ENCODE assay signal across 14 mouse cellular contexts in genomic region chrX:17521221-17521716, GRCm38 (mm10). TPM values are rescaled to one million over a fixed set of nuclear protein-coding genes. Genes with fewer than 3 reads are reported as not detected.
A peak's percentile ranks its signal among the peaks of the same experiment; 100 is the strongest.
DNase-seq lines count a peak whose midpoint lies in the region; ATAC-seq and TF ChIP-seq lines count a peak whose summit lies in the region.
"Had no signal": no experiment of that assay in that cellular context is flagged by ENCODE, and none has a peak within 500 bp of the region (broad histone marks: within the 10 kb centered on the region; RNA-seq: fewer than 3 reads in every experiment).

No protein-coding gene starts in this region.

- H3K27me3 ChIP-seq in hindbrain, embryonic 11.5 days (ENCODE audit: control insufficient read depth, insufficient read depth, low read length): no peaks in the 10 kb centered on the region
- no peaks in the 10 kb centered on the region for H3K27me3 ChIP-seq in hindbrain, postnatal 0 days (ENCODE audit: insufficient read depth, low read length)
- no peaks in the 10 kb centered on the region for H3K27me3 ChIP-seq in forebrain, embryonic 14.5 days (replicated peaks; ENCODE audit: control insufficient read depth, insufficient read depth, low read length)
- no peaks in the 10 kb centered on the region for H3K27me3 ChIP-seq in neural tube, embryonic 13.5 days
- H3K27me3 ChIP-seq: embryonic facial prominence, embryonic 12.5 days; hindbrain, embryonic 15.5 days; liver, embryonic 12.5 days had no signal

- no peak overlapping the region for H3K27ac ChIP-seq in hindbrain, embryonic 11.5 days (ENCODE audit: low read depth, low read length)
- H3K27ac ChIP-seq in hindbrain, postnatal 0 days: no peak overlapping the region
- H3K27ac ChIP-seq in forebrain, embryonic 14.5 days (ENCODE audit: low read depth, low read length): no peak overlapping the region
- no peak overlapping the region for H3K27ac ChIP-seq in neural tube, embryonic 13.5 days (replicated peaks)
- H3K27ac ChIP-seq: embryonic facial prominence, embryonic 12.5 days; hindbrain, embryonic 15.5 days; liver, embryonic 12.5 days had no signal

- no peak overlapping the region for H3K4me3 ChIP-seq in hindbrain, embryonic 11.5 days (ENCODE audit: low read depth, low read length)
- no peak overlapping the region for H3K4me3 ChIP-seq in hindbrain, postnatal 0 days (ENCODE audit: low read length)
- H3K4me3 ChIP-seq in forebrain, embryonic 14.5 days (ENCODE audit: low read depth, low read length): no peak overlapping the region
- H3K4me3 ChIP-seq in neural tube, embryonic 13.5 days: no peak overlapping the region
- H3K4me3 ChIP-seq: embryonic facial prominence, embryonic 12.5 days; hindbrain, embryonic 15.5 days; liver, embryonic 12.5 days had no signal

- H3K4me1 ChIP-seq in hindbrain, embryonic 11.5 days (replicated peaks; ENCODE audit: control insufficient read depth, insufficient read depth, low read length): no peaks in the 10 kb centered on the region
- H3K4me1 ChIP-seq in hindbrain, postnatal 0 days (ENCODE audit: insufficient read depth, low read length): no peaks in the 10 kb centered on the region
- no peaks in the 10 kb centered on the region; the same call in 1 of the 2 replicates for H3K4me1 ChIP-seq in forebrain, embryonic 14.5 days (ENCODE audit: control insufficient read depth, insufficient read depth, low read length)
- H3K4me1 ChIP-seq in neural tube, embryonic 13.5 days (replicated peaks): no peaks in the 10 kb centered on the region
- H3K4me1 ChIP-seq: embryonic facial prominence, embryonic 12.5 days; hindbrain, embryonic 15.5 days; liver, embryonic 12.5 days had no signal

- no peak overlapping the region for H3K9ac ChIP-seq in hindbrain, embryonic 11.5 days (ENCODE audit: low read depth, low read length)
- H3K9ac ChIP-seq in hindbrain, postnatal 0 days (replicated peaks; ENCODE audit: low read length): no peak overlapping the region
- H3K9ac ChIP-seq in forebrain, embryonic 14.5 days (ENCODE audit: low read length): no peak overlapping the region
- no peak overlapping the region for H3K9ac ChIP-seq in neural tube, embryonic 13.5 days
- H3K9ac ChIP-seq: embryonic facial prominence, embryonic 12.5 days; hindbrain, embryonic 15.5 days; liver, embryonic 12.5 days had no signal

- TF ChIP-seq CTCF in hindbrain, postnatal 0 days (IDR thresholded peaks at IDR 0.05; ENCODE audit: low read depth): no peak

- 24% methylated on average over 3 of the region's 3 CpGs for WGBS in hindbrain, embryonic 11.5 days
- WGBS in hindbrain, postnatal 0 days: 15% methylated on average over 3 of the region's 3 CpGs
- 8% methylated on average over 3 of the region's 3 CpGs for WGBS in forebrain, embryonic 14.5 days
- 11% methylated on average over 3 of the region's 3 CpGs for WGBS in neural tube, embryonic 13.5 days

- peak; percentile 87 for ATAC-seq in hindbrain, embryonic 11.5 days (ENCODE audit: low FRiP score)
- ATAC-seq in hindbrain, postnatal 0 days: no peak
- peak; percentile 60 for ATAC-seq in forebrain, embryonic 14.5 days
- ATAC-seq in neural tube, embryonic 13.5 days (ENCODE audit: low read depth): peak; percentile 43; the same call in 1 of the 2 replicates
- ATAC-seq in megakaryocyte-erythroid progenitor cell, adult 5-6 weeks (replicated peaks; ENCODE audit: low FRiP score, low TSS enrichment, poor library complexity, severe bottlenecking): no peak
- ATAC-seq: liver, embryonic 12.5 days had no signal

- DNase-seq in hindbrain, embryonic 11.5 days (ENCODE audit: low spot score): peak; percentile 22
- no peak for DNase-seq in hindbrain, postnatal 0 days (ENCODE audit: low spot score)
- peak; percentile 83 for DNase-seq in ZHBTc4 (ENCODE audit: low read depth, low spot score)
- peak; percentile 31 for DNase-seq in forebrain, embryonic 14.5 days (ENCODE audit: low spot score)
- DNase-seq in urinary bladder, postnatal 25 days (ENCODE audit: low spot score): no peak
- no peak for DNase-seq in urinary bladder, adult 18-20 months (ENCODE audit: low spot score in 2 of 2)
- DNase-seq: kidney, postnatal 10 days; lung, postnatal 4 days; right cerebral cortex, postnatal 4 days had no signal

- H3K36me3 ChIP-seq in hindbrain, embryonic 11.5 days (ENCODE audit: control insufficient read depth, insufficient read depth, low read length): no peaks in the 10 kb centered on the region
- no peaks in the 10 kb centered on the region for H3K36me3 ChIP-seq in hindbrain, postnatal 0 days (ENCODE audit: insufficient read depth, low read length)
- no peaks in the 10 kb centered on the region for H3K36me3 ChIP-seq in forebrain, embryonic 14.5 days (ENCODE audit: control insufficient read depth, insufficient read depth, low read length)
- H3K36me3 ChIP-seq in neural tube, embryonic 13.5 days: no peaks in the 10 kb centered on the region
- H3K36me3 ChIP-seq: embryonic facial prominence, embryonic 12.5 days; hindbrain, embryonic 15.5 days; liver, embryonic 12.5 days had no signal

- H3K9me3 ChIP-seq in hindbrain, embryonic 11.5 days (ENCODE audit: control insufficient read depth, low read length): no peaks in the 10 kb centered on the region
- no peaks in the 10 kb centered on the region for H3K9me3 ChIP-seq in hindbrain, postnatal 0 days (ENCODE audit: low read length)
- no peaks in the 10 kb centered on the region for H3K9me3 ChIP-seq in forebrain, embryonic 14.5 days (replicated peaks; ENCODE audit: control insufficient read depth, low read length)
- no peaks in the 10 kb centered on the region for H3K9me3 ChIP-seq in neural tube, embryonic 13.5 days
- H3K9me3 ChIP-seq: embryonic facial prominence, embryonic 12.5 days; hindbrain, embryonic 15.5 days; liver, embryonic 12.5 days had no signal

- H3K4me2 ChIP-seq in hindbrain, embryonic 11.5 days (replicated peaks; ENCODE audit: low read depth, low read length): no peak overlapping the region
- no peak overlapping the region for H3K4me2 ChIP-seq in hindbrain, postnatal 0 days (ENCODE audit: low read depth, low read length)
- no peak overlapping the region for H3K4me2 ChIP-seq in forebrain, embryonic 14.5 days (ENCODE audit: low read length)
- H3K4me2 ChIP-seq in neural tube, embryonic 13.5 days: no peak overlapping the region
- H3K4me2 ChIP-seq: embryonic facial prominence, embryonic 12.5 days; hindbrain, embryonic 15.5 days; liver, embryonic 12.5 days had no signal

RNA-seq across cellular contexts. Expression of gene Fundc1, which starts 50.9 kb away (rescaled TPM):
- 57.2 and 59.0 TPM in 2 replicates for polyA plus RNA-seq in hindbrain, embryonic 11.5 days (2014; fragmentation: Nextera tagmentation; extraction: Ambion mirVana)
- total RNA-seq in hindbrain, postnatal 0 days (2014; rRNA removed): 31.4 and 31.5 TPM in 2 replicates
- 55.1 and 59.3 TPM in 2 replicates for polyA plus RNA-seq in hindbrain, postnatal 0 days (2015; fragmentation: Nextera tagmentation; extraction: Ambion mirVana)
- 80.2 and 80.6 TPM in 2 replicates for polyA plus RNA-seq in forebrain, embryonic 14.5 days (2014; fragmentation: Nextera tagmentation; extraction: Ambion mirVana)
- polyA plus RNA-seq in neural tube, embryonic 13.5 days (2015; fragmentation: Nextera tagmentation; extraction: Ambion mirVana): 66.2 and 69.5 TPM in 2 replicates
- 14.8 and 16.9 TPM in 2 replicates for total RNA-seq in megakaryocyte-erythroid progenitor cell, adult 5-6 weeks (2014; fragmentation: Nextera tagmentation)
- total RNA-seq in megakaryocyte-erythroid progenitor cell, adult 5-6 weeks (2017): 27.7 and 39.4 TPM in 2 replicates

Comparison
In these comparisons a context has a peak if more than half of its experiments do, and no peak if none do; other contexts are left out.
1. ATAC-seq: peak in hindbrain, embryonic 11.5 days (single experiment), forebrain, embryonic 14.5 days (single experiment) and neural tube, embryonic 13.5 days (single experiment); none in hindbrain, postnatal 0 days (single experiment) and megakaryocyte-erythroid progenitor cell, adult 5-6 weeks (single experiment).
2. DNase-seq: peak in hindbrain, embryonic 11.5 days (single experiment), ZHBTc4 (single experiment) and forebrain, embryonic 14.5 days (single experiment); none in hindbrain, postnatal 0 days (single experiment), urinary bladder, postnatal 25 days (single experiment) and urinary bladder, adult 18-20 months (0 of 2).